Mouse (Mus musculus): Measurements from ENCODE around the gene Taok2.

DNA sequence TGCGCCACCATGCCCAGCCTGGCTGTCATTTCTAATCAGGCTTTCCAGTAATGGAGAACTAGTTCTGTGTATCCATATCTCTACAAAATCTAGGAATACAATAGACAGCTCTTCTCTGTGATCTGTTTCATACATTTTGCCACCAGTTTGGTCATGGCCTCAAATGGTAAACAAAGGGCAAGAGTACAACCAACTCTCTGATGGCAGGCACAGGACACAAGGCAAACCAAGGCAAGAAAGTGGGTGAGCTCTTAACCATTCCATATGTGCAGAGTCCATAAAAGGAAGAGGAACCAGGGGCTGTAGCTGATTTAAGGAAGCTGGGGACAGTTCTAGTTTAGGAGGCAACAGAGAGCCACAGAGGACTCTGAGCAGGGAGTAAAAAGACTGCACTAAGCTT lies 7.3 kb downstream of the Taok2 start:
- TF ChIP-seq CTCF (IDR thresholded peaks at IDR 0.05; ENCODE audit: insufficient read depth, low read depth, low read length) = no peak
- no peak for TF ChIP-seq POLR2A (IDR thresholded peaks at IDR 0.05; ENCODE audit: insufficient read depth, low read depth, low read length)

Measured in olfactory bulb, adult 2 months (tissue).